Mouse (Mus musculus) monocyte, adult 5-6 weeks (primary cell): ENCODE data around the gene Ube2c. TPM values are rescaled to one million over a fixed set of nuclear protein-coding genes. Genes with fewer than 3 reads are reported as not detected.
"Not testable (repeated sequence)": the region's sequence is repeated elsewhere in the genome, so short reads cannot be mapped to it uniquely, and the experiment has no call there.

Source experiments
- ATAC-seq: fragments of 153-309, 156-312 bp; replicated peaks from 2 replicates; pipeline ENCODE4 v1.8.0; 2017; ENCODE audit warnings: mild to moderate bottlenecking; ENCODE audit not compliant: low TSS enrichment, insufficient number of reproducible peaks, severe bottlenecking, poor library complexity, low FRiP score
- total RNA-seq: library from RNA; stranded (forward); fragments of 200-1000, 200-491, 200-594 nt; gene quantifications from 3 replicates; pipeline ENCODE4 v1.2.3, GENCODE M21; 2017

The Ube2c gene
- total RNA-seq, 1 experiment from 2014 or later, result 2.7 TPM

GRCm38 (mm10) chr2:164784869-164785420, 15.2 kb downstream of the Ube2c start:
- no peak for ATAC-seq

GRCm38 (mm10) chr2:164785481-164786387, 16.0 kb downstream of the Ube2c start, which contains the start of gene Snx21:
TSS of gene Snx21 (plus strand) at chr2:164785823.
- peak; percentile 27 for ATAC-seq

GRCm38 (mm10) chr2:164786388-164786885, 16.7 kb downstream of the Ube2c start:
- no peak for ATAC-seq

GRCm38 (mm10) chr2:164787032-164787431, 17.3 kb downstream of the Ube2c start:
- ATAC-seq, result peak; percentile 11; the same call in 1 of the 2 replicates

- ATAC-seq, result no peak
Measured at GRCm38 (mm10) chr2:164787779-164788178, 18.1 kb downstream of the Ube2c start.

- ATAC-seq, result no peak
Measured at GRCm38 (mm10) chr2:164788411-164788810, 18.7 kb downstream of the Ube2c start.

GRCm38 (mm10) chr2:164790451-164790850, 20.8 kb downstream of the Ube2c start:
- no peak for ATAC-seq

- no peak for ATAC-seq
Measured at GRCm38 (mm10) chr2:164791841-164792261, 22.2 kb downstream of the Ube2c start.

- ATAC-seq, result no peak
Measured at GRCm38 (mm10) chr2:164792400-164793190, 22.9 kb downstream of the Ube2c start.

- ATAC-seq, result no peak
Measured at GRCm38 (mm10) chr2:164793236-164793635, 23.5 kb downstream of the Ube2c start.

GRCm38 (mm10) chr2:164793772-164794171, 24.1 kb downstream of the Ube2c start:
- ATAC-seq, result no peak

GRCm38 (mm10) chr2:164794293-164794692, 24.6 kb downstream of the Ube2c start:
- ATAC-seq, result peak; percentile 58

GRCm38 (mm10) chr2:164795868-164796267, 26.2 kb downstream of the Ube2c start:
- no peak for ATAC-seq

- not testable (repeated sequence) for ATAC-seq
Measured at GRCm38 (mm10) chr2:164798554-164798953, 28.9 kb downstream of the Ube2c start.

- no peak for ATAC-seq
Measured at GRCm38 (mm10) chr2:164800252-164801004, 30.7 kb downstream of the Ube2c start.

GRCm38 (mm10) chr2:164803201-164803920, 33.7 kb downstream of the Ube2c start:
- ATAC-seq, result no peak

GRCm38 (mm10) chr2:164803921-164804313, 34.2 kb downstream of the Ube2c start:
- no peak for ATAC-seq
